Mouse (Mus musculus) intestine, embryonic 14.5 days (tissue): ENCODE results near the gene Ap1s3. TPM values are rescaled to one million over a fixed set of nuclear protein-coding genes. Genes with fewer than 3 reads are reported as not detected.

ENCODE experiments used
- ATAC-seq: fragments of 200-750 bp; cut with Nextera tagmentation; replicated peaks from 2 replicates; pipeline ENCODE4 v1.8.0; 2017; ENCODE audit warnings: low read depth, moderate number of reproducible peaks, moderate TSS enrichment, moderate library complexity; ENCODE audit not compliant: low FRiP score, low TSS enrichment
- DNase-seq: peaks from one replicate; pipeline ENCODE4 v3.0.0-alpha.2; 2018; ENCODE audit warnings: low spot score
- H3K27ac ChIP-seq: fragments of 300-500 bp; sonication (generic); 2 replicates; pipeline ENCODE4 v1.5.1; 2014; ENCODE audit warnings: low read depth, mild to moderate bottlenecking, control low read depth
- H3K27me3 ChIP-seq: fragments of 300-500 bp; sonication (generic); replicated peaks from 2 replicates; pipeline ENCODE4 v1.6.1; 2014; ENCODE audit warnings: low read length, control low read depth; ENCODE audit not compliant: control insufficient read depth, insufficient read depth
- H3K36me3 ChIP-seq: fragments of 300-500 bp; sonication (generic); 2 replicates; pipeline ENCODE4 v1.6.1; 2014; ENCODE audit warnings: low read length, control low read depth; ENCODE audit not compliant: control insufficient read depth, insufficient read depth
- H3K4me1 ChIP-seq: fragments of 300-500 bp; sonication (generic); replicated peaks from 2 replicates; pipeline ENCODE4 v1.6.1; 2014; ENCODE audit warnings: low read length, control low read depth, mixed read lengths; ENCODE audit not compliant: control insufficient read depth, insufficient read depth
- H3K4me2 ChIP-seq: fragments of 300-500 bp; sonication (generic); 2 replicates; pipeline ENCODE4 v1.6.1; 2014; ENCODE audit warnings: low read length
- H3K4me3 ChIP-seq: fragments of 300-500 bp; sonication (generic); 2 replicates; pipeline ENCODE4 v1.5.1; 2014; ENCODE audit warnings: low read depth, low read length, control low read depth, mixed read lengths
- H3K9ac ChIP-seq: fragments of 300-500 bp; sonication (generic); 2 replicates; pipeline ENCODE4 v1.6.1; 2014; ENCODE audit warnings: mild to moderate bottlenecking, low read length
- H3K9me3 ChIP-seq: fragments of 300-500 bp; sonication (generic); 2 replicates; pipeline ENCODE4 v1.6.1; 2016; ENCODE audit warnings: low read length, control low read depth; ENCODE audit not compliant: control insufficient read depth
- whole genome bisulfite sequencing: fragments of 180-500 bp; shearing (Covaris S2); extraction: QIAGEN DNeasy Blood & Tissue Kit; methylation state at CpG from one replicate; pipeline ENCODE4 v1.1.7; 2014; 5-methylcytosine and 5-hydroxymethylcytosine counted together
- polyA plus RNA-seq: library from polyadenylated mRNA; unstranded; fragments of >200 nt; fragmentation: Nextera tagmentation; extraction: Ambion mirVana; gene quantifications from 2 replicates; pipeline ENCODE4 v1.2.1, GENCODE M21; 2014

The Ap1s3 gene
- polyA plus RNA-seq, 1 experiment from 2014 or later, result 0.64 TPM

DNA sequence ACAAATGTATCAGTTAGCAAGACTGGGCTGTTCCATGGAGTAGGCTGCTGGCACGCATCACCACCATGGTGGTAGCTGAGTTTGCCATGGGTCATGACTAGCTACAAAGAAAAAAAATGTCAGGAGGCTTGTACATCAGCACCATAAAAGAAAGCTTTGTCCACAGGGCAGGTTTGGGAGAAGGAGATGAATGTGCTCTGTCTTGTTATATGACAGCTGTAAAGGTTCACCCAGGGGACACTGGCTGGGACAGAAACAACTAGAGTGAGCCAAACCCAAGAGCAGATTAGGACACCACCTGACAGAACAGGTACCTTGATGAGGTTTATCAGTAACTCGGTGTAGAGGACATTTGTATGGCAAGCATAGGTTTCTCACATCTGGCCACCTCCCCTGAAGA, 32.9 kb upstream of the Ap1s3 start:
- Histone ChIP-seq H3K4me1 (no peaks in the 10 kb centered on the region), H3K36me3 (peaks cover 23% of the 10 kb centered on the region), H3K4me2 (no peak overlapping the region), H3K27me3 (no peaks in the 10 kb centered on the region), H3K9me3 (no peaks in the 10 kb centered on the region), H3K9ac (no peak overlapping the region), H3K27ac (no peak overlapping the region), H3K4me3 (no peak overlapping the region)
- DNase-seq (no peak), ATAC-seq (no peak)
- WGBS, result 75% methylated on average over 2 of the region's 2 CpGs

DNA sequence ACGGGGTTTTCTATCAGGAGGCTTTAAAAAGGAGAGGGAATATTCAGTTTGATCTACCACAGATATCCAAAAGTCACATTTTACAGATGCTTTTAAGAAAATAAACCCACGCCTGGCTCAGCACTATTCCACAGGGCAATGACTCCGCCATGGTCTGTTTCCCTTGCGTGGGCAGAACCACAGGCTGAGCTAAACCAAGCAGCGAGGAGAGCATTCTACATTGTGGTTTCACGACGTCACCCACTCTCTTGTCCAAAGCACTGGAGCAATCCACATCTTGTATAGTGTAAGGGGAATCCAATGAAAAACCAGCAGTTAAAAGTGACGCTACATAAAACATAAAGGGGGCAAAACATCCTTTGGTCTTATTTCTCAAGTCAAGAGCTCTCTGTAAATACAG, 31.7 kb upstream of the Ap1s3 start:
- Histone ChIP-seq H3K9me3 (no peaks in the 10 kb centered on the region), H3K4me3 (no peak overlapping the region), H3K4me1 (no peaks in the 10 kb centered on the region), H3K27me3 (no peaks in the 10 kb centered on the region), H3K4me2 (no peak overlapping the region), H3K9ac (no peak overlapping the region), H3K36me3 (peaks cover 23% of the 10 kb centered on the region), H3K27ac (no peak overlapping the region)
- ATAC-seq (no peak), DNase-seq (no peak)
- WGBS, result 85% methylated on average over 8 of the region's 8 CpGs

GRCm38 (mm10) chr1:79698506-79698905, 26.7 kb upstream of the Ap1s3 start:
- H3K27me3 ChIP-seq, result no peaks in the 10 kb centered on the region
- H3K36me3 ChIP-seq, result 0 out of 2 replicates have a peak, but pooled peaks cover 4% of the 10 kb centered on the region
- no peak for DNase-seq
- no peak for ATAC-seq
- H3K4me3 ChIP-seq, result no peak overlapping the region
- H3K4me2 ChIP-seq, result no peak overlapping the region
- WGBS, result 94% methylated on average over 2 of the region's 2 CpGs
- H3K4me1 ChIP-seq, result peaks cover 6% of the 10 kb centered on the region; the same call in 1 of the 2 replicates
- no peaks in the 10 kb centered on the region for H3K9me3 ChIP-seq
- H3K9ac ChIP-seq, result no peak overlapping the region
- H3K27ac ChIP-seq, result no peak overlapping the region

- H3K4me2 ChIP-seq, result no peak overlapping the region
- ATAC-seq (peak; percentile 53; the same call in 1 of the 2 replicates), DNase-seq (no peak)
- H3K36me3 ChIP-seq, result 0 out of 2 replicates have a peak, but pooled peaks cover 4% of the 10 kb centered on the region
- H3K4me1 ChIP-seq, result peaks cover 6% of the 10 kb centered on the region; the same call in 1 of the 2 replicates
- no peak overlapping the region for H3K27ac ChIP-seq
- no peak overlapping the region for H3K4me3 ChIP-seq
- H3K9me3 ChIP-seq, result no peaks in the 10 kb centered on the region
- H3K9ac ChIP-seq, result no peak overlapping the region
- WGBS, result 49% methylated on average over 9 of the region's 9 CpGs
- no peaks in the 10 kb centered on the region for H3K27me3 ChIP-seq
These were observed 25.6 kb upstream of the Ap1s3 start for GRCm38 (mm10) chr1:79697382-79697781.

DNA sequence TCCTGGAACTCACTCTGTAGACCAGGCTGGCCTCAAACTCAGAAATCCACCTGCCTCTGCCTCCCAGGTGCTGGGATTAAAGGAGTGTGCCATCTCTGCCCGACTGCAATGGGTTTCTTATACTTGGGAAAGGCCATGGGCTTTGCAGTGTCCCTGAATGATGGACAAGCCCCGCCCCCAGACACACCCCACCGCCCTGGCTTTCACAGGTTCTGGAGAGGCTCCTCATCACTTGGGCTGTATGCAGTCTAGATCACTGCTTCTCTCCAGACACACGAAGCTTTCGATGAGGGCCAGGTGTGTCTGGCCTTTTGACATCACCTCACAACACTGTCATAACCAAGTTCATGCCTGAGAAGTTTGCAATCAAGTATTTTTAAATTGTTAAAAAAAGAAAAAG, 25.2 kb upstream of the Ap1s3 start:
- Histone ChIP-seq H3K9ac (no peak overlapping the region), H3K4me3 (no peak overlapping the region), H3K27ac (no peak overlapping the region), H3K9me3 (no peaks in the 10 kb centered on the region), H3K4me2 (no peak overlapping the region), H3K36me3 (0 out of 2 replicates have a peak, but pooled peaks cover 4% of the 10 kb centered on the region), H3K27me3 (no peaks in the 10 kb centered on the region), H3K4me1 (peaks cover 6% of the 10 kb centered on the region; the same call in 1 of the 2 replicates)
- DNase-seq (no peak), ATAC-seq (no peak)
- 58% methylated on average over 5 of the region's 5 CpGs for WGBS

DNA sequence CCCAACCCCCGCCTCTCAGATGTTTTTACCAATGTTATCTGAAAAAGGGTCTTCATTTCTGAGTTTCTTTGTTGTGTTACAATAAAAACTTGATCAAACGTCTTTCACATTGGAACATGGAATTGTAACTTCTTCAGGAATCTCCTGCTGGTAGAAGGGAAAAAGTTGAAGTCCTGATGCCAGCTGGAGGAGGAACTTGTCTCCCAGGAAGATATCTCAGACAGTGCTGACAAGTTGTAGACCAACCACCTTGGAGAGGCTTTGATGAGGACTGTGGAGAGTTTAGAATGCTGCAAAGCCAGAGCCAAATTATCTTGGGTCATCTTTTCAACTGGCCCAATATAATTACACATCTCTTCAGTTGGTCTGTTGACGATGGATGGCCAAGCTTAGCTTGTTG, 20.7 kb upstream of the Ap1s3 start:
- ATAC-seq, result no peak
- WGBS, result 87% methylated on average over 3 of the region's 3 CpGs

DNA sequence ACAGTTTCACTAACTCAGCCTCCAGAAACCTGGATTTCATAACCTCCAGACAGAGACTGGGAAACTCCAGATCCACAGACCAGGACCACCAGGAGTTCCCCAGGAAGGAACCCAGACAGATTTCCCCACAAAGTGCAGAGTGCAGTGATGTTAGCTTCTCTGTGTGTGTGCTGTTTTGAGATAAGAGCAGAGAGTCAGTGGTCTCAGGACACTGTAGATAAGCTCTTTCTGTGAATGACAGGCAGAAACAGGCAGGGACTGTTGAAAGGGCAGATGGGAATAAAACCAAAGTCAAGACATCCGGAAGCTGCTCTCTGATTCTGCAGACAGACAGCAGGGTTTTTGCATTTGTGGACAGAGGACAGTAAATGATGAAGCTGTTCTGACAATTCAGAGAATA, 15.5 kb upstream of the Ap1s3 start:
- no peak overlapping the region for H3K4me2 ChIP-seq
- no peak overlapping the region for H3K4me3 ChIP-seq
- ATAC-seq (no peak), DNase-seq (no peak)
- H3K9ac ChIP-seq, result no peak overlapping the region
- 85% methylated on average over 1 of the region's 1 CpGs for WGBS
- H3K9me3 ChIP-seq, result no peaks in the 10 kb centered on the region
- H3K36me3 ChIP-seq, result no peaks in the 10 kb centered on the region
- no peaks in the 10 kb centered on the region for H3K27me3 ChIP-seq
- no peaks in the 10 kb centered on the region for H3K4me1 ChIP-seq
- no peak overlapping the region for H3K27ac ChIP-seq

More for the DNA sequence above, 20.7 kb upstream of the Ap1s3 start:
- peaks cover 4% of the 10 kb centered on the region; the same call in 1 of the 2 replicates for H3K4me1 ChIP-seq
- no peak overlapping the region for H3K4me3 ChIP-seq
- H3K27me3 ChIP-seq, result no peaks in the 10 kb centered on the region
- H3K36me3 ChIP-seq, result no peaks in the 10 kb centered on the region
- H3K27ac ChIP-seq, result no peak overlapping the region
- no peak overlapping the region for H3K9ac ChIP-seq
- DNase-seq, result no peak
- H3K4me2 ChIP-seq, result no peak overlapping the region
- no peaks in the 10 kb centered on the region for H3K9me3 ChIP-seq

GRCm38 (mm10) chr1:79684027-79684426, 12.3 kb upstream of the Ap1s3 start:
- H3K36me3 ChIP-seq, result no peaks in the 10 kb centered on the region
- H3K4me2 ChIP-seq, result no peak overlapping the region
- no peaks in the 10 kb centered on the region for H3K9me3 ChIP-seq
- no peak for DNase-seq
- no peak overlapping the region for H3K4me3 ChIP-seq
- H3K27ac ChIP-seq, result no peak overlapping the region
- H3K4me1 ChIP-seq, result no peaks in the 10 kb centered on the region
- ATAC-seq, result no peak
- no peaks in the 10 kb centered on the region for H3K27me3 ChIP-seq
- H3K9ac ChIP-seq, result no peak overlapping the region

DNA sequence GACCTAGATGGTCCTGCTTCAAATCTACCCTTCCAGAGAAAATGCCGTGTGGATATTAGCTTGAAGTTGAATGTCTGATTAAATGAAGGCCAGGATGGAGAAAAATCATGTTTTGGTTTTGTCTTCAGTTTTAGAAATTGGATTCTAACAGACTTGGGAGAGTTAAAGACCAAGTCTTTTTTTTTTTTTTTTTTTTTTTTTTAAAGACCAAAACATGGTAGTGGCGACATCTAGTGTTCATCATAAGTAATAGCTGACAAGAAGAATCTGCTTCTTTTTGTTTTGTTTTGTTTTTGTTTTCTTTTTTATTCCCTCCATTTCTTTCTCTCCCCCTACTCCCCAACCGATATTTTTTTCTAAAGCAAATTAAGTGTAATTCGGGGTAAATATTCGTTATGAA, 11.2 kb upstream of the Ap1s3 start:
- no peak for ATAC-seq
- 12% methylated on average over 5 of the region's 5 CpGs for WGBS

More for the DNA sequence above, 11.2 kb upstream of the Ap1s3 start:
- Histone ChIP-seq H3K27ac (no peak overlapping the region), H3K36me3 (no peaks in the 10 kb centered on the region), H3K27me3 (no peaks in the 10 kb centered on the region), H3K4me3 (no peak overlapping the region), H3K9ac (no peak overlapping the region), H3K4me1 (no peaks in the 10 kb centered on the region), H3K4me2 (no peak overlapping the region), H3K9me3 (no peaks in the 10 kb centered on the region)
- no peak for DNase-seq
